Mouse (Mus musculus): ENCODE measurements at regions not wholly inside any gene's neighbourhood (a gene's known extent, or its start where the extent isn't known, plus 50 kb on each side); places are given as distances from the start of the nearest gene placed in this dataset.

DNA sequence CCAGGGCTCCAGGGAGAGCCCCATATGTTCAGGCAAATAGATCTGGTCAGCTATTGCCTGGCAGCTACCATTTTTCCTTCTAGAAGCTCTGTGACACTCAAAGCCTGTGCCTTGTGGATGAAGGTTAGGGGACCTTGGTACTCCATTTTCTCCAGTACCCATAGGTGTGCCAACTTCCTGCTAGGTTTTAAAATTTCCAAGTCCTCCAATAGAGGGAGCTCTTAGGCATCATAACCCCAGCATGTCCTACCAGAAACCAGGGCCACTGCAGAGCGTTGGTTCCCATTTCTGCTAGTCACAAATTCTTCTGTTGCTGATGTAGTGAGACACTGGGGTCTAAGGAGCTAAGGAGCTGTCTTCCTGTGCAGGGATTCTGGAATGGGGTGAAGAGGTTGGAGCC, 165.3 kb upstream of the Glra1 start:
- no peak for DNase-seq

GRCm38 (mm10) chr11:55772538-55772937, 164.5 kb upstream of the Glra1 start:
- no peak for DNase-seq

GRCm38 (mm10) chr11:55772107-55772506, 164.1 kb upstream of the Glra1 start:
- DNase-seq, result no peak

DNA sequence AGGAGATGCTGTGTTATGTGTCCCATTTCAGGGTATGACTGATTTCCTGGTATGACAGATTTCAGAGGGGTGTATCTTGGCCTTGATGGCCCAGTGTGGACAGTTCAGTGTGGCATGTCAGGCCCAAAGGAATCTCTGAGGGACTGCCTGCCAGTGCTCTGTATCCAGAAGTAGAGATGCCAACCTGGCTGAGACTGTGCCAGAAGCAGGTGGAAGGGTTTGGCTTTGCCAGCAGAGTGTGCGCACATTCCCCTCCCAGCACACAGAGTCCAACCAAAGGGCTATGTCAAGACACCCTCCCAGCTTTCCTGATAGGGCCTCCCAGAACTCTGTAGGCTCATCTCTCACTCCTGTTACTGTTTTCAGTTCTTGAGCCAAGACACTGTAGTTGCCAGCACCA, 156.8 kb upstream of the Glra1 start:
- no peak for DNase-seq
